Mouse (Mus musculus) central nervous system, embryonic 11.5 days (tissue): ENCODE results near the gene Olfr212. TPM values are rescaled to one million over a fixed set of nuclear protein-coding genes. Genes with fewer than 3 reads are reported as not detected.

ENCODE experiments used
- polyA plus RNA-seq: library from polyadenylated mRNA; depleted of rRNA; stranded (reverse); fragments of >200 nt; gene quantifications from 2 replicates; pipeline ENCODE4 v1.2.3, GENCODE M21; 2012; rRNA removed

Gene Olfr212
- polyA plus RNA-seq = not detected in 2 replicates

DNA sequence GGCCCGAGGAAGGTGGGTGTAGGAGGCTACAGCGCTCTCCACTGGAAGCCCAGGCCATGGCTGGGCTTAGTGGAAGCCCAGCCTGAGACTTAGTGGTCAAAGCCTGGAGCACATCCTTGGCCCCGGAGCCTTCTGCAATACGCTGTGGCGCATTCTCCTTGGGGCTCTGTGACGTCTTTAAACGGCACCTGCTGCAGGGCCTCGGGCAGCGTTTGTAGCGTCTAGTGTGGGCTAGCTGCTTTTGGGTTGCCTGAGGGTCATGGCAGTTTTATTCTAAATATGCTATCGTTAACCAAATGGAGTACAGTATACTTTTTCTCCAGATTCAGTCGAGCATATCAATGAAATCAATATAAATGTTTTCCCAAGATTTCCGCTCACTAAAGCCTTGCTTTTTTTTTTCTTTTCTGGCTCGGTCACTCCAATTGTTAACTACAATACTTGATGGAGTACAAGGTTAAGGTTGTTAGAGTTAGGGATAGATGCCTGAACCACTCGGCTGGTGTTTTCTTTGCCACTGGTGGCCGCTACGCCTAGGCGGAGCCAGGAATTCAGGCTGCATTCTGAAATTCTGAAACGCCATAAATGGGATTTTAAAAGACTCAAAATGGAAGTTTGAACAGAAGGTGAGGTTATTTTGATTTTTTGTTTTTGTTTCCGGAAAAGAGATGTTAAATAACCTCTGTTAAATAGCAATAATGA is at the start of gene Olfr212:
TSS of gene Olfr212 (plus strand) at position 215 of the 702 bp plus-strand sequence.

DNA sequence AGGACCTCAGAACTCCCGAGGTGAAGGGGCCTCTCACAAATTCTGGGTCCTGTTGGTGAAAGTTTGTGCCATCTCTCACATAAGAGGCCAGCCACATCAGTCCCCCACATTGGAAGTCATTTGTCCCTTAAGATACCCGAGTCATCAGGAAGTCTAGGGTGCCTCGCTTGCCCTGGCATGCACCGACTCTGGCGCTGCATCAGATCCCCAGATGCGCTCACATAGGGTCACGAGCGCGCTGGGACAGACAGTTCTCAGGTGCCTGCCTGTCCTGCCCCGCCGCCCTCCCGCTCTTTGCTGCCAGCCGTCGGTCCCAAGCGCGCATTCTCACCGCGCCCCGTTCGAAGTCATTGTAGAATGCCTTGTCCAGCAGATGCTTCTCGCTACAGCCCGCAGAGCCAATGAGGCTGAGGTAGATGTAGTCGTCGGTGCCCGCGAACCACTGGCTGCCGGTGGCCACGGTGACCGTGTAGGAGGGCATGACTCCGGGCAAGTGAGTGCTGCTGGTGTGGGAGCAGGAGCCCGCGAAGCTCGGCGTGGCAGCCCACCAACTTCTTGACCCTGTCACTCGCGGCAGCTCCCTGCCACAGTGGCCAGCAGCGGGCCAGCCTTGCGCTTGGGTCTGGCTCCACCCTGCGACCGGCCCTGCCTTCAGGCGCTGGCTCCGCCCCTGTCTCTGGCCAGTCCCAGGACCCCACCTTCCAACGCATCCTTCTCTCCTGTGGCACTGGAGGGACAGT is 45.6 kb upstream of the Olfr212 start, which contains the start of gene Alox5:
TSS of gene Alox5 (minus strand) at position 635 of the 740 bp plus-strand sequence.

DNA sequence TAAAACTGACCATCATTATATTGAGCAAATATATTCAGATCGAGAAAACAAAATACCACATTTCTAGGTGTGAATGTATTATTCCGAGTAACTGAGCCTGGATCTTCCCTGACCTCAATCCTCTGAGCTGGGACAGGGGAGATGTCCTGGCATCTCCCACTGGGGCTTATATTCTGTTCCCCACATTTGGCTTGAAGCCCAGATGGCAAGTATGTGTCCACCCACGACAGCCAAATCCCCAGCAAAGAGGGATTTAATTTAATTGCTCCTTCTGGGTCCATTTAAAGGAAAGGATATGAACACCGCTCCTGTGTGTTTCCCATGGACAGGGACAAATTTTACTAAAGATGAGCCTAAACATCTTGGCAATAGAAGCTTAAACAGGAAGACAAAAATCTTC is 17.5 kb upstream of the Olfr212 start, which contains the start of gene Olfr211:
TSS of gene Olfr211 (plus strand) at position 301 of the 400 bp plus-strand sequence.

DNA sequence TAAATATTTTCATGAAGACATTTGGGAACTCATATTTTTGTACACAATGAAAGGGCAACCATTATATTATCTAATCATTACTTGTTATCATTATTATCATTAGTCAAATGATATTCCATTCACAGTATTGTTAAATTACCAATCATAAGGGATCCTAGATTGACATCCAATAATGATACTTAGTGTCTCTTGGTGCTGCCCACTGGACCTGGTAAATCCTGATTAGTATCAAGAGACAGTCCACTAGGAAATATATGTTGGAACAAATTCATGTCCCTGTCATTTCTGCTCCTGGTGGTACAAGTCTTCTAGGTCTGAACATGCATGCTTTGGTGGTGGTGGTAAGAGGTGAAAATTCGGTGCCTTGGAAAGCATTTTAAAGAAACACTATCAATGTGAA is 31.8 kb downstream of the Olfr212 start, which contains the start of gene Olfr213:
TSS of gene Olfr213 (plus strand) at position 301 of the 400 bp plus-strand sequence.

DNA sequence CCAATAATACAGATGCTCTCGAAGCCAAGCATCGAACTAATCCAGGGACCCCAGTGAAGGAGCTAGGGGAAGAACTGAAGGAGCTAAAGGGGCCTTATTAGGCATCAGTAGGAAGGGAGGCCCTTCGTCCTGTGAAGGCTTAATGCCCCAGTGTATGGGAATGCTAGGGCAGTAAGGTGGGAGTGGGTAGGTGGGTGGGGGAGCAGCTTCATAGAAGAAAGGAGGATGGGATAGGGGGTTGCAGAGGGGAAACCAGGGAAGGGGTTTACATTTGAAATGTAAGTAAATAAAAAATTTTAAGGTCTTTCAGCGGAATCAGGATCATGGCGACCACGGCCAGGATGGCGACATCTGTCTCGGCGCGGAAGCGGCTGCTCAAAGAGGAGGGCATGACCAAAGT is 44.5 kb downstream of the Olfr212 start, which contains the start of gene Gm5580:
TSS of gene Gm5580 (plus strand) at position 301 of the 400 bp plus-strand sequence.

DNA sequence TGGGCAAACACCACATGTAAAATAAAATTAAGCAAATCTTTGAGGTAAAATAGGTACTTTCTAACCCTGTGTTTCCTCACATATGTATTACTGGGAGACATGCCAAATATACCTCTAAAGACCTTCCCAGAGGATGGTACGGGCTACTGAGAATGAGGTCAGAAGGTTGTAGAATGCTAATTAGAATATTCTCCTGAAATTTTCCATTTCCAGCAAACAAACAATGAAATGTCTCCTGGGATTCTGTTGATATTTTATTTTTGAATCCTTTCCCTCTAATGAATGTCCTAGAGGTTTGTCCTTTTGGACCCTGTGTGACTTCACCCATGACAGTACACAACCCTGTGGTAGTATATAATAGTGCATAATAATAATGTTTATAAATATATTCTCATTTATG is 47.6 kb downstream of the Olfr212 start, which contains the start of gene Olfr214:
TSS of gene Olfr214 (plus strand) at position 301 of the 400 bp plus-strand sequence.

Other genes starting within 250 kb of the Olfr212 start
- 6.0 and 8.1 TPM in 2 replicates for gene Zfand4, start 242.3 kb upstream of the Olfr212 start, polyA plus RNA-seq
- 59.2 and 68.2 TPM in 2 replicates for gene March8, start 168.5 kb upstream of the Olfr212 start, polyA plus RNA-seq
- gene Alox5, start 45.3 kb upstream of the Olfr212 start, polyA plus RNA-seq = 0.59 and 0.62 TPM in 2 replicates
- gene Olfr211, start 17.4 kb upstream of the Olfr212 start, polyA plus RNA-seq = not detected in 2 replicates
- not detected in 2 replicates for gene Olfr213, start 31.9 kb downstream of the Olfr212 start, polyA plus RNA-seq
- 0.09 and 0.31 TPM in 2 replicates for gene Gm5580, start 44.6 kb downstream of the Olfr212 start, polyA plus RNA-seq
- gene Olfr214, start 47.7 kb downstream of the Olfr212 start, polyA plus RNA-seq = not detected in 2 replicates
- not detected in 2 replicates for gene Olfr215, start 77.7 kb downstream of the Olfr212 start, polyA plus RNA-seq
- 153 and 167 TPM in 2 replicates for gene Zfp422, start 122.5 kb downstream of the Olfr212 start, polyA plus RNA-seq
- gene Depp1, start 144.1 kb downstream of the Olfr212 start, polyA plus RNA-seq = 2.6 and 6.3 TPM in 2 replicates
- 13.6 and 13.8 TPM in 2 replicates for gene Rassf4, start 167.4 kb downstream of the Olfr212 start, polyA plus RNA-seq
- gene Tmem72, start 210.4 kb downstream of the Olfr212 start, polyA plus RNA-seq = 0.01 and 0.04 TPM in 2 replicates